Mouse (Mus musculus) embryonic fibroblast, embryonic 13.5 days (primary cell): Measurements from ENCODE around the gene Cpa1.

Experiments
- CTCF ChIP-seq: IDR thresholded peaks from 2 replicates; pipeline ENCODE4 v1.5.1; 2011; ENCODE audit warnings: mild to moderate bottlenecking, control low read depth, low read length, moderate library complexity, borderline replicate concordance; ENCODE audit not compliant: insufficient read depth
- POLR2A ChIP-seq: IDR thresholded peaks from 2 replicates; pipeline ENCODE4 v1.6.1; 2011; ENCODE audit warnings: low read depth, mild to moderate bottlenecking, control low read depth, low read length, moderate library complexity

DNA sequence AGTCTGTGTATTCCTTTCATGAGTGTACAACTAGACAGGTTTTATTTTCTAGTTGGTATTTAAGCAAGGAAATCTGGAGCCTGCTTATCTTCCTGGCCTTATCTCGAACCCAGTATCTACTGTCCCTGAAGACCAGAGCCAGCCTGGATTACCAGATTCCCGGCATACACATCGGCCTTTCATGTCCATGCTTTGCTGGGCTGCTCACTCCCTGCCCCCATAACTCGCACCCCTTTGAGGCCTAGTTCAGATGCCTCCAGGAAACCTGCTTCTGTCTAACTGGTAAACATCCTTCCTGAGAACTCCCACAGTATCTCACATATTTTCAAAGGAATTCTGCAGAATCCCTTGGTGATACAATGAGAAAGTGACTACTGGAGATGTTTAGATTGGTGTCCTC, 26.3 kb downstream of the Cpa1 start:
- TF ChIP-seq POLR2A (no peak), CTCF (no peak)
